Mouse (Mus musculus) liver, postnatal 0 days (tissue): Measurements from ENCODE around the gene Il4i1.

Experiments used
- CTCF ChIP-seq: sonication (generic); IDR thresholded peaks from 2 replicates; pipeline ENCODE4 v1.5.1; 2016; ENCODE audit warnings: antibody characterized with exemption, low read depth
- EP300 ChIP-seq: IDR thresholded peaks from 2 replicates; pipeline ENCODE4 v1.6.1; 2016; ENCODE audit warnings: antibody characterized with exemption, low read depth, mild to moderate bottlenecking

GRCm38 (mm10) chr7:44856265-44856916 is 40.2 kb downstream of the Il4i1 start:
- no peak for TF ChIP-seq CTCF
- TF ChIP-seq EP300, result peak; percentile 59; the same call in 1 of the 2 replicates
